Mouse (Mus musculus): ENCODE measurements around the gene Immp2l.

Gene Immp2l

GRCm38 (mm10) chr12:41170051-41170450 lies 146.2 kb downstream of the Immp2l start:
- in situ Hi-C loops (cut with MboI, MseI), result no loop called here

- in situ Hi-C loops (cut with MboI, MseI), result no loop called here
These were observed 159.0 kb downstream of the Immp2l start for GRCm38 (mm10) chr12:41182856-41183255.

- in situ Hi-C loops (cut with MboI, MseI), result no loop called here
These were observed 161.2 kb downstream of the Immp2l start for GRCm38 (mm10) chr12:41185060-41185459.

GRCm38 (mm10) chr12:41185509-41185908 lies 161.6 kb downstream of the Immp2l start:
- in situ Hi-C loops (cut with MboI, MseI), result no loop called here

- in situ Hi-C loops (cut with MboI, MseI), result no loop called here
These were observed 168.9 kb downstream of the Immp2l start for GRCm38 (mm10) chr12:41192829-41193228.

- in situ Hi-C loops (cut with MboI, MseI), result no loop called here
These were observed 172.5 kb downstream of the Immp2l start for GRCm38 (mm10) chr12:41196374-41196773.

GRCm38 (mm10) chr12:41215186-41215585 lies 191.3 kb downstream of the Immp2l start:
- in situ Hi-C loops (cut with MboI, MseI), result no loop called here

GRCm38 (mm10) chr12:41221893-41222292 lies 198.0 kb downstream of the Immp2l start:
- in situ Hi-C loops (cut with MboI, MseI), result no loop called here

- in situ Hi-C loops (cut with MboI, MseI), result no loop called here
These were observed 199.8 kb downstream of the Immp2l start for GRCm38 (mm10) chr12:41223686-41224085.

GRCm38 (mm10) chr12:41224538-41224937 lies 200.6 kb downstream of the Immp2l start:
- in situ Hi-C loops (cut with MboI, MseI), result no loop called here

GRCm38 (mm10) chr12:41231966-41232365 lies 208.1 kb downstream of the Immp2l start:
- in situ Hi-C loops (cut with MboI, MseI), result no loop called here

GRCm38 (mm10) chr12:41237880-41238279 lies 214.0 kb downstream of the Immp2l start:
- in situ Hi-C loops (cut with MboI, MseI), result no loop called here

GRCm38 (mm10) chr12:41241221-41241620 lies 217.3 kb downstream of the Immp2l start:
- in situ Hi-C loops (cut with MboI, MseI), result no loop called here

GRCm38 (mm10) chr12:41248254-41248653 lies 224.4 kb downstream of the Immp2l start:
- in situ Hi-C loops (cut with MboI, MseI), result no loop called here

- in situ Hi-C loops (cut with MboI, MseI), result no loop called here
These were observed 226.2 kb downstream of the Immp2l start for GRCm38 (mm10) chr12:41250123-41250522.

- in situ Hi-C loops (cut with MboI, MseI), result no loop called here
These were observed 234.0 kb downstream of the Immp2l start for GRCm38 (mm10) chr12:41257905-41258304.

- in situ Hi-C loops (cut with MboI, MseI), result no loop called here
These were observed 235.7 kb downstream of the Immp2l start for GRCm38 (mm10) chr12:41259608-41260007.

- in situ Hi-C loops (cut with MboI, MseI), result no loop called here
These were observed 250.2 kb downstream of the Immp2l start for GRCm38 (mm10) chr12:41274136-41274535.

- in situ Hi-C loops (cut with MboI, MseI), result no loop called here
These were observed 251.5 kb downstream of the Immp2l start for GRCm38 (mm10) chr12:41275361-41275760.

GRCm38 (mm10) chr12:41277896-41278295 lies 254.0 kb downstream of the Immp2l start:
- in situ Hi-C loops (cut with MboI, MseI), result no loop called here

- in situ Hi-C loops (cut with MboI, MseI), result no loop called here
These were observed 265.2 kb downstream of the Immp2l start for GRCm38 (mm10) chr12:41289047-41289446.

- in situ Hi-C loops (cut with MboI, MseI), result no loop called here
These were observed 283.1 kb downstream of the Immp2l start for GRCm38 (mm10) chr12:41307015-41307414.

GRCm38 (mm10) chr12:41308726-41309680 lies 285.1 kb downstream of the Immp2l start:
- in situ Hi-C loops (cut with MboI, MseI), result no loop called here

All from regulatory T cell (primary cell).